Mouse (Mus musculus) cerebellum, adult 2 months (tissue): ENCODE results near the gene Fyn.

ENCODE experiments used
- CTCF ChIP-seq: fragments of 200-500 bp; IDR thresholded peaks from 2 replicates; pipeline ENCODE4 v1.5.1; 2011; ENCODE audit warnings: low read depth, mild to moderate bottlenecking, control low read depth, low read length, moderate library complexity, borderline replicate concordance; ENCODE audit not compliant: insufficient read depth
- POLR2A ChIP-seq: fragments of 200-500 bp; IDR thresholded peaks from 2 replicates; pipeline ENCODE4 v1.6.1; 2011; ENCODE audit warnings: low read length, control low read depth, borderline replicate concordance; ENCODE audit not compliant: insufficient read depth

- TF ChIP-seq CTCF (no peak), POLR2A (no peak)
These were observed 38.1 kb downstream of the Fyn start for GRCm38 (mm10) chr10:39406798-39407189.
